In genomic region chr17:25786280-25786679, GRCm38 (mm10) we compare ENCODE assay signal across 8 mouse cellular contexts. TPM values are rescaled to one million over a fixed set of nuclear protein-coding genes. Genes with fewer than 3 reads are reported as not detected.
DNase-seq lines count a peak whose midpoint lies in the region; ATAC-seq and TF ChIP-seq lines count a peak whose summit lies in the region.

Gene Ccdc78 (plus strand): TSS chr17:25786580.

- no peaks in the 10 kb centered on the region for H3K27me3 ChIP-seq in embryonic facial prominence, embryonic 12.5 days
- H3K27me3 ChIP-seq in hindbrain, postnatal 0 days (ENCODE audit: insufficient read depth, low read length) = no peaks in the 10 kb centered on the region
- H3K27me3 ChIP-seq in midbrain, postnatal 0 days (ENCODE audit: insufficient read depth, low read length) = no peaks in the 10 kb centered on the region

- H3K9me3 ChIP-seq in embryonic facial prominence, embryonic 12.5 days = no peaks in the 10 kb centered on the region
- H3K9me3 ChIP-seq in hindbrain, postnatal 0 days (ENCODE audit: low read length) = no peaks in the 10 kb centered on the region
- no peaks in the 10 kb centered on the region for H3K9me3 ChIP-seq in midbrain, postnatal 0 days (ENCODE audit: low read length)

- peaks cover 55% of the 10 kb centered on the region for H3K36me3 ChIP-seq in embryonic facial prominence, embryonic 12.5 days
- peaks cover 25% of the 10 kb centered on the region for H3K36me3 ChIP-seq in hindbrain, postnatal 0 days (ENCODE audit: insufficient read depth, low read length)
- peaks cover 42% of the 10 kb centered on the region for H3K36me3 ChIP-seq in midbrain, postnatal 0 days (ENCODE audit: insufficient read depth, low read length)

- WGBS in embryonic facial prominence, embryonic 12.5 days = 77% methylated on average over 3 of the region's 3 CpGs
- WGBS in hindbrain, postnatal 0 days = 83% methylated on average over 3 of the region's 3 CpGs
- WGBS in midbrain, postnatal 0 days = 83% methylated on average over 3 of the region's 3 CpGs

- H3K9ac ChIP-seq in embryonic facial prominence, embryonic 12.5 days = peak within 1 kb of the TSS; percentile 72
- H3K9ac ChIP-seq in hindbrain, postnatal 0 days (replicated peaks; ENCODE audit: low read length) = peak within 1 kb of the TSS; percentile 78
- peak within 1 kb of the TSS; percentile 69 for H3K9ac ChIP-seq in midbrain, postnatal 0 days (replicated peaks; ENCODE audit: low read length, poor library complexity, severe bottlenecking)

- peak within 1 kb of the TSS; percentile 65 for H3K4me3 ChIP-seq in layer of hippocampus, adult 2 months
- H3K4me3 ChIP-seq in embryonic facial prominence, embryonic 12.5 days = peak within 1 kb of the TSS; percentile 57
- H3K4me3 ChIP-seq in hindbrain, postnatal 0 days (ENCODE audit: low read length) = peak within 1 kb of the TSS; percentile 71
- peak within 1 kb of the TSS; percentile 73 for H3K4me3 ChIP-seq in midbrain, postnatal 0 days (ENCODE audit: low read depth, low read length)

- ATAC-seq in embryonic facial prominence, embryonic 12.5 days (ENCODE audit: insufficient number of reproducible peaks, insufficient read depth, low FRiP score, low TSS enrichment) = no peak
- ATAC-seq in hindbrain, postnatal 0 days = no peak
- no peak for ATAC-seq in midbrain, postnatal 0 days (ENCODE audit: low FRiP score)

- peaks cover 29% of the 10 kb centered on the region for H3K4me1 ChIP-seq in embryonic facial prominence, embryonic 12.5 days
- peaks cover 9% of the 10 kb centered on the region for H3K4me1 ChIP-seq in hindbrain, postnatal 0 days (ENCODE audit: insufficient read depth, low read length)
- H3K4me1 ChIP-seq in midbrain, postnatal 0 days (ENCODE audit: insufficient read depth, low read length) = peaks cover 17% of the 10 kb centered on the region

- no peak for DNase-seq in layer of hippocampus, adult 2 months (ENCODE audit: low spot score in 2 of 2)
- DNase-seq in layer of hippocampus, postnatal 14 days (ENCODE audit: low spot score in 2 of 2) = no peak
- DNase-seq in hindbrain, postnatal 0 days (ENCODE audit: low spot score) = no peak
- DNase-seq in midbrain, postnatal 0 days (ENCODE audit: low spot score) = no peak
- DNase-seq in urinary bladder, postnatal 36 days (ENCODE audit: low spot score in 2 of 2) = no peak
- no peak for DNase-seq in retina, embryonic 14.5 days (ENCODE audit: low spot score)
- no peak for DNase-seq in layer of hippocampus, postnatal 10 days (ENCODE audit: low spot score in 2 of 2)

- H3K4me2 ChIP-seq in embryonic facial prominence, embryonic 12.5 days (replicated peaks) = peak within 1 kb of the TSS; percentile 68
- H3K4me2 ChIP-seq in hindbrain, postnatal 0 days (ENCODE audit: low read depth, low read length) = peak within 1 kb of the TSS; percentile 91
- peak within 1 kb of the TSS; percentile 86 for H3K4me2 ChIP-seq in midbrain, postnatal 0 days (ENCODE audit: low read depth, low read length, poor library complexity, severe bottlenecking)

- TF ChIP-seq CTCF in layer of hippocampus, adult 2 months (conservative IDR thresholded peaks at IDR 0.05) = no peak
- TF ChIP-seq CTCF in hindbrain, postnatal 0 days (IDR thresholded peaks at IDR 0.05; ENCODE audit: low read depth) = no peak
- no peak for TF ChIP-seq CTCF in midbrain, postnatal 0 days (IDR thresholded peaks at IDR 0.05)

- peak within 1 kb of the TSS; percentile 90 for H3K27ac ChIP-seq in layer of hippocampus, adult 2 months
- peak within 1 kb of the TSS; percentile 81 for H3K27ac ChIP-seq in embryonic facial prominence, embryonic 12.5 days
- peak within 1 kb of the TSS; percentile 87 for H3K27ac ChIP-seq in hindbrain, postnatal 0 days
- H3K27ac ChIP-seq in midbrain, postnatal 0 days (ENCODE audit: low read depth, low read length) = peak within 1 kb of the TSS; percentile 62

RNA-seq across cellular contexts. Expression of gene Ccdc78, which starts in this region (rescaled TPM):
- total RNA-seq in layer of hippocampus, adult 2 months (2021) = under 1 TPM; 0.49 to 0.51 TPM
- under 1 TPM in 1 of 2 experiments, not detected in 1; 0.30 TPM for total RNA-seq in layer of hippocampus, postnatal 14 days (2021)
- polyA plus RNA-seq in embryonic facial prominence, embryonic 12.5 days (2016; fragmentation: Nextera tagmentation; extraction: Ambion mirVana) = 0.18 and 0.29 TPM in 2 replicates
- 0.10 and 0.50 TPM in 2 replicates for total RNA-seq in hindbrain, postnatal 0 days (2014; rRNA removed)
- 1.0 and 1.2 TPM in 2 replicates for polyA plus RNA-seq in hindbrain, postnatal 0 days (2015; fragmentation: Nextera tagmentation; extraction: Ambion mirVana)
- 0.44 TPM in 1 of 2 replicates, not detected in the other for total RNA-seq in midbrain, postnatal 0 days (2014; rRNA removed)
- polyA plus RNA-seq in midbrain, postnatal 0 days (2015; fragmentation: Nextera tagmentation; extraction: Ambion mirVana) = 0.39 and 0.65 TPM in 2 replicates
- under 1 TPM; 0.23 to 0.33 TPM for total RNA-seq in layer of hippocampus, postnatal 10 days (2021)
